Mouse (Mus musculus): Measurements from ENCODE around the gene Smad3. TPM values are rescaled to one million over a fixed set of nuclear protein-coding genes. Genes with fewer than 3 reads are reported as not detected.

The Smad3 gene
- polyA plus RNA-seq, 1 experiment, result 41.0 TPM

DNA sequence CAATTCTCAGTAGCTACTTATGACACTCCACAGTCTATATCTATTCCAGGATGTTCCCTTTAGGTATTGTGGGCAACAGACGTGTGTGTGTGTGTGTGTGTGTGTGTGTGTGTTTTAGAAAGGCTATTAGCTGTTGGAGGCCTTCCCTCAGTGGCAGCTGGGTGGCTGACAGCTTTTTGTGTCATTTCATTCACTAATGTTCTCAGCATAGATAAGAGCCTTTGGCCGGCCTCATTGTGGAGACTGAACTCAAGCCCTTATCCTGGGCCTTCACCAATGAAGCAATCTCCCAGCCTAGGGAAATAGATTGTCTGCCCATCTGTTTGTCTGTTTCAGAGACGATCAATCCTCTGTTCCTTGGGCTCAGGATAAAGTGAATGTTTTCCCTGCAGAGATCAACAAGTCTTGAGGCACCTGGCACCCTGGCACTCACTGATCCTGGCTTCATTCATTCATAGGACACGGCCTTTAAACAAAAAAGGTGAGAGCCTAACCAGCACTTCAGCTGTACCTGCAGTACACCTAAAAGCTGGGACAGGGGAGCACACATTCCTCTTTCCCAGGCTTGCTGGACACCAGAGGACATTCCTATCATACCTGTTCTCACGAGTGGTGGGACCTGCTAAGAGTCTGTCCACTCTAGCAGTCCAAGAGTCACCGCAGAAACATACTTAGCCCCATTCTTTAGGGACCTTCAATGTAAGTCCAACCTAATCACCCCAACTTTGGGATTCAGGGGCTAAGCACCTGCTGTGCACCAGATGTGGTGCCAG, 52.6 kb downstream of the Smad3 start:
- no peak for TF ChIP-seq POLR2A (IDR thresholded peaks at IDR 0.05; ENCODE audit: borderline replicate concordance, extremely low read depth, low read depth, low read length)
- no peak for TF ChIP-seq CTCF (IDR thresholded peaks at IDR 0.05; ENCODE audit: insufficient read depth, low read length)
- 62% methylated on average over 6 of the region's 6 CpGs for WGBS
- Histone ChIP-seq H3K4me3 (replicated peaks; ENCODE audit: extremely low read depth, low read depth, low read length) (no peak overlapping the region), H3K4me1 (ENCODE audit: control insufficient read depth, insufficient read depth, low read length) (peaks cover 24% of the 10 kb centered on the region)
- DNase-seq, result no peak

GRCm38 (mm10) chr9:63704131-63704530, 53.7 kb downstream of the Smad3 start:
- WGBS, result 57% methylated on average over 5 of the region's 5 CpGs
- Histone ChIP-seq H3K4me3 (replicated peaks; ENCODE audit: extremely low read depth, low read depth, low read length) (no peak overlapping the region), H3K4me1 (ENCODE audit: control insufficient read depth, insufficient read depth, low read length) (peaks cover 24% of the 10 kb centered on the region)
- no peak for TF ChIP-seq POLR2A (IDR thresholded peaks at IDR 0.05; ENCODE audit: borderline replicate concordance, extremely low read depth, low read depth, low read length)
- TF ChIP-seq CTCF (IDR thresholded peaks at IDR 0.05; ENCODE audit: insufficient read depth, low read length), result no peak
- DNase-seq, result no peak

- peaks cover 24% of the 10 kb centered on the region for H3K4me1 ChIP-seq (ENCODE audit: control insufficient read depth, insufficient read depth, low read length)
- TF ChIP-seq POLR2A (IDR thresholded peaks at IDR 0.05; ENCODE audit: borderline replicate concordance, extremely low read depth, low read depth, low read length), result no peak
- TF ChIP-seq CTCF (IDR thresholded peaks at IDR 0.05; ENCODE audit: insufficient read depth, low read length), result no peak
- no peak overlapping the region for H3K4me3 ChIP-seq (replicated peaks; ENCODE audit: extremely low read depth, low read depth, low read length)
- no peak for DNase-seq
- WGBS, result 79% methylated on average over 7 of the region's 7 CpGs
Observed at GRCm38 (mm10) chr9:63703236-63703785, 54.5 kb downstream of the Smad3 start.

- peaks cover 29% of the 10 kb centered on the region for H3K4me1 ChIP-seq (ENCODE audit: control insufficient read depth, insufficient read depth, low read length)
- no peak for TF ChIP-seq POLR2A (IDR thresholded peaks at IDR 0.05; ENCODE audit: borderline replicate concordance, extremely low read depth, low read depth, low read length)
- TF ChIP-seq CTCF (IDR thresholded peaks at IDR 0.05; ENCODE audit: insufficient read depth, low read length), result no peak
- DNase-seq, result no peak
- 55% methylated on average over 16 of the region's 16 CpGs for WGBS
- no peak overlapping the region for H3K4me3 ChIP-seq (replicated peaks; ENCODE audit: extremely low read depth, low read depth, low read length)
Observed at GRCm38 (mm10) chr9:63702502-63703013, 55.2 kb downstream of the Smad3 start.

GRCm38 (mm10) chr9:63701957-63702309, 55.9 kb downstream of the Smad3 start:
- DNase-seq, result no peak
- WGBS, result 83% methylated on average over 4 of the region's 4 CpGs
- no peak overlapping the region for H3K4me3 ChIP-seq (replicated peaks; ENCODE audit: extremely low read depth, low read depth, low read length)
- peaks cover 25% of the 10 kb centered on the region for H3K4me1 ChIP-seq (ENCODE audit: control insufficient read depth, insufficient read depth, low read length)
- no peak for TF ChIP-seq POLR2A (IDR thresholded peaks at IDR 0.05; ENCODE audit: borderline replicate concordance, extremely low read depth, low read depth, low read length)
- TF ChIP-seq CTCF (IDR thresholded peaks at IDR 0.05; ENCODE audit: insufficient read depth, low read length), result no peak

DNA sequence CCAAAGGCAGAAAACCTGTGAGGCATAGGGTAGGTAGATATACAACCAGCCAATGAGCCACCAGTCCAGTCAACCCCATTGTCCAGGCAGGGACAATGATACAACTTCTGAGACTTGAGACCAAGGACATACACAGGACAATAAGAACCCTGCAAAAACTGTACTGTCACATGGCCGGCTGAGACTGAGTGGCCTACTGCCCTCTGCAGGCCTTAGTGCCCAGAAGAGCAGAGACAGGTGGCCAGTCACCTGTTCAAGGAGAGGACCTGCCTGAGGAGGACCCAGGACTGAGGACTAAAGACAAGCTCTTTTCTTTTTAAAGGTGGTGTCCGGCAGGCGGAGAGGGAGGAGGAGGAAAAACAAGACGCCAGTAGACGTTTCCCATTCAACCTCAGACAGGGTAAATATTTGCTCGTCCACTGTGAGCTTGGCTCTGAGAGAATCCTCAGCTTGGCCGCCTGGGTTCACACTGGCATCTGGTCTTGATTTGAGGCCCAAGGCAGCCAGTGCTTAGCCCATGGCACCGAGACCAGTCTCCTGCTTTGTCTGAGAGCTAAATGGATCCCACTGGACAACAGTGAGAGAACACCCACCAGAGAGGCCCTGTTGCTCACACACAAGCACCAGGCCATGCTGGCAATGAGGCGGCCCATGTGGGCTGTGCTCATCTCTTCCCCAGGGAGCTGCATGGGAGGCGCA, 56.4 kb downstream of the Smad3 start:
- TF ChIP-seq POLR2A (IDR thresholded peaks at IDR 0.05; ENCODE audit: borderline replicate concordance, extremely low read depth, low read depth, low read length), result no peak
- TF ChIP-seq CTCF (IDR thresholded peaks at IDR 0.05; ENCODE audit: insufficient read depth, low read length), result peak; percentile 32; the same call in 1 of the 2 replicates
- H3K4me3 ChIP-seq (replicated peaks; ENCODE audit: extremely low read depth, low read depth, low read length), result no peak overlapping the region
- 69% methylated on average over 10 of the region's 10 CpGs for WGBS
- peaks cover 21% of the 10 kb centered on the region for H3K4me1 ChIP-seq (ENCODE audit: control insufficient read depth, insufficient read depth, low read length)
- DNase-seq, result no peak

DNA sequence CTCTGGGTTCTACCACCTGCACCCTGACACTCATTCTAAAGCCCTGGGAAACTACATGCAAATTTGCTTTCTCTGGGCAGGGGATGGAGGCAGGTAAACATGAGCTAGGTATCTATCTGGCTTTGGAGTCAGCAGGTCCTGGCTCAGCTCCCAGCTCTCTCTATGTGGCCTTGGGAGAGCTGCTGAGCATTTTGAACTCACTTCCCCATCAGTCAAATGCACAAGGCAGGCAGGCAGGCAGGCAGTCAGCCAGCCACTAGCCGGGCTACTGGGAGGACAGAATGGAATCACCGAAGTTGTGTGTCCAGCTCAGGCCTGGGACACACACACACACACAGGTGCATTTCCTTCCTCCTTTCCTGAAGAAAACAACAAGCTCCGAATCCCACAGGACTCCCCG, 58.6 kb downstream of the Smad3 start:
- DNase-seq, result no peak
- 61% methylated on average over 4 of the region's 4 CpGs for WGBS
- TF ChIP-seq POLR2A (IDR thresholded peaks at IDR 0.05; ENCODE audit: borderline replicate concordance, extremely low read depth, low read depth, low read length) (no peak), CTCF (IDR thresholded peaks at IDR 0.05; ENCODE audit: insufficient read depth, low read length) (no peak)
- H3K4me3 ChIP-seq (replicated peaks; ENCODE audit: extremely low read depth, low read depth, low read length), result no peak overlapping the region
- peaks cover 13% of the 10 kb centered on the region for H3K4me1 ChIP-seq (ENCODE audit: control insufficient read depth, insufficient read depth, low read length)

DNA sequence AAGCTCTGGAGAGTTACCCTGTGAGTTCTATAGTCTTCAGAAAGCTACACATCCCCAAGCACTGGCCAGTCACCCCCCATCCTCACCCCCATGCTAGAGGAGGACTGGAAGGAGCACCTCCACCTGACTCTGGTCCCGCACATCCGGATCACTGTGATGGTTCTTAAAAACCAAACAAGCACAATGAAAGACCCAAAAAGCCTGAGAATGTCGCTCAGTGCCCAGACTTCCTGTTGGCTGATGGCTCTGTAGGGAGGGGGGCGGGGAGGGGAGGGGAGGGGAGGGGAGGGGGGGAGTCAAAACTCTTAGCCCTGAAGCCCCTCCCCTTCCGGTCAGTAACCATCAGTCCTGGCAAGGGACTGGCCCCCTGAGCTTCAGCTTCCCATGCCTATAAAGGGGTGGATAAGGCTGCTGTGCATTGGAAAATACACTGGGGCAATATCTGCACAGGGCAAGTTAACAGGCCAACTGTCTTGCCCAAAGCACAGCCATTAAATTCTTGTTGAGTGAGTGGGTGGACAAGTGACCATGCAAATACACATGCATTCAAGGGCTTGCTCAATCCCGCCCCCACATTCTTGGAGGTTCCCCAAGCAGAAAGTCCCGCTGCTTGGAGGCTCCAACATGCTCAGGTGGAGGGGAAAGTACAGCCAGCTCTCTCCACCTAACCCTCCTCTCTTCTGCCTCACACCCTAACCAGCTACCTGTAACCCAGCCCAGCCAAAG, 59.3 kb downstream of the Smad3 start:
- TF ChIP-seq CTCF (IDR thresholded peaks at IDR 0.05; ENCODE audit: insufficient read depth, low read length) (no peak), POLR2A (IDR thresholded peaks at IDR 0.05; ENCODE audit: borderline replicate concordance, extremely low read depth, low read depth, low read length) (no peak)
- Histone ChIP-seq H3K4me1 (ENCODE audit: control insufficient read depth, insufficient read depth, low read length) (peaks cover 11% of the 10 kb centered on the region), H3K4me3 (replicated peaks; ENCODE audit: extremely low read depth, low read depth, low read length) (no peak overlapping the region)
- 31% methylated on average over 5 of the region's 7 CpGs for WGBS
- DNase-seq, result no peak

GRCm38 (mm10) chr9:63697606-63698005, 60.2 kb downstream of the Smad3 start:
- Histone ChIP-seq H3K4me1 (ENCODE audit: control insufficient read depth, insufficient read depth, low read length) (peaks cover 9% of the 10 kb centered on the region), H3K4me3 (replicated peaks; ENCODE audit: extremely low read depth, low read depth, low read length) (no peak overlapping the region)
- WGBS, result 65% methylated on average over 5 of the region's 5 CpGs
- DNase-seq, result no peak
- TF ChIP-seq CTCF (IDR thresholded peaks at IDR 0.05; ENCODE audit: insufficient read depth, low read length) (no peak), POLR2A (IDR thresholded peaks at IDR 0.05; ENCODE audit: borderline replicate concordance, extremely low read depth, low read depth, low read length) (no peak)
